Mouse (Mus musculus) retina, postnatal 7 days (tissue): ENCODE data around the gene Pde4a.
"Not testable (repeated sequence)": the region's sequence is repeated elsewhere in the genome, so short reads cannot be mapped to it uniquely, and the experiment has no call there.

Experiments used
- DNase-seq: peaks from one replicate; pipeline ENCODE4 v3.0.0-alpha.2; 2012; ENCODE audit warnings: low read depth, low spot score

Pde4a gene

DNA sequence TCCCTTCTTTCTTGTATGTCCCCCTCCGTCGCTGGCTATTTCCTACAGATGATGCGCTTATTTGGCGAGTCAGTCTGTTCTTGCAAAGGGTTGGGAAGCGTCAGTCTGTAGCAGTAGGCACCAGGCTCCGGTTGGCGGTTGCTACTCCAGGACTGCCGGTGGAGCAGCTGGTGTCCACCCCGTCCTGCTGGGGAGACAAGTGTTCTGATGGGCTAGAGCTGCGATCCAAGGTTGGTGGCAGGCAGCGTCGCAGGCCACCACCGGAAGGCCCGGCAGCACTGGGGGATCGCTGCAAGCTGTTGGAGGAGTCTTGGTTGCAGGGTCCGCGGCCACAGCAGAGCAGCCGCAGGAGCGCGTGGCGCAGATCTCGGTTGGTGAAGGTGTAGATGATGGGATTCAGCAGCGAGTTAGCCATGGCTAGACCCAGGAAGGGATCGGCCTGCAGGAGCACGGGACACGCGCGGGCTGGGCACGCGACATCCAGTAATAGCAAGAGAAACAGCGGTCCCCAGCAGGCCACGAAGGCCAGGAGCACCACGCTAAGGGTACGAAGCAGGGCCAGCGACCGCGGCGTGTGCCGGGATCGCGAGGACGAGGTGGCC, 78.4 kb downstream of the Pde4a start:
- no peak for DNase-seq

DNA sequence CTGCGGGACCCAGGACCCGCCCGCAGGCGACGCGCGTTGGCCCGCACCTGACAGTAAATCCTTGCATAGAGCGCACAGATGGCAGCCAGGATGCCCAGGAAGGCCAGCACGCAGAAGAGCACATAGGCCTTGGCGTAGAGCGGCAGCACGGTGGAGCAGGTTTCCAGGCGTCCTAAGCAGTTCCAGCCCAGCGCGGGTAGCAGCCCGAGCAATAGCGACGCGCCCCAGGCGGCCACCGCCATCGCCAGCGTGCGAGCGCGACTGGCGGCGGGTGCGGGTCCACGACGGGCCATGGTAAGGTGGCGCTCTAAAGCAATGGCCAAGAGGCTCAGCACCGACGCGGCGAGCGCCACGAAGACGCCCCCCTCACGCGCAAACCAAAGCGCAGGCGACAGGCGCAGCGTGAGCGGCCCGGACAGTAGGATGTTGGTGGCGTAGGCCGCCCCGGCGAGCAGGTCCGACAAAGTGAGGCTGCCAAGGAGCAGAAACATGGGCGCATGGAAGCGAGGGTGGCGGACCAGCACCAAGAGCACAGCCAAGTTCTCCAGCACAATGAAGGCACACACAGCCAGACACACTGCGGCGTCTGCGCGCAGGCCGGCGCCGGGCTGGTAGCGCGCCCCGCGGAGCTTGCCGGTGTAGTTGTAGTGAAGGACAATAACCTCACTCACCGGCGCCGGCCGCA, 79.1 kb downstream of the Pde4a start:
- DNase-seq, result no peak

DNA sequence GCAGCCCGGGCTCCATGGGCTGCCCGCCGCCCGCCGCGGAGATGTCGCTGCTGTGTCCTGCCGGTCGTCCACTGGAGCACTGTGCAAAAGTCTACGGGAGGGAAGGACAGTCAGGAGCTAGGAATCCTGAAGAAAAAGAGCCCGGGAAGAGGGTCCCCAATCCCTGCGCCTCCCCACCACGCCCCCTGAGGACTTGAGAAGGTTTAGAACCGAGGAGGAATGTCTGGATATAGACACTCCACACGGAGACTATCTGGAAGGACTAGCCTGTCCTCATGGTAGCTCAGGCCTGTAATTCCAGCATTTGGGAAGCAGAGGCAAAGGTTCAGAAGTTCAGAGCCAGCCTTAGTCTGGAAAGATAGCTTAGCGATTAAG, 79.6 kb downstream of the Pde4a start:
- DNase-seq, result no peak

DNA sequence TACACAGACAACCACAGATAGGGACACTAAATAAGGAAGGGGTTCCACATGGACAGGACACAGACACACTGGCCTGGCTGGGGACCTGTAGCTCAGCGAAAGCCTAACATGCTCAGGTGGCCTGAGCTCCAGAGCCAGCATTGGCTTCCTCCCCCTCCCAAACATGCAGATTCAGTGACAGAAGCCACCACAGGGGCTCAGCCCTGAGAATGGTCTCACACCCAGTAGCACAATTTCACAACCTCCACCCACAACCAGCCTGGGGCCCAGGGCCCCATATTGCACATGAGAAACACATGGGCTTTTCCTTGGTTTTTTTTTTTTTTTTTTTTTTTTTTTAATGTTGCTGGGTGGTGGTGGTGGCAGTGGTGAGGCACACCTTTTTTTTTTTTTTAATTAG, 80.8 kb downstream of the Pde4a start:
- DNase-seq, result no peak

DNA sequence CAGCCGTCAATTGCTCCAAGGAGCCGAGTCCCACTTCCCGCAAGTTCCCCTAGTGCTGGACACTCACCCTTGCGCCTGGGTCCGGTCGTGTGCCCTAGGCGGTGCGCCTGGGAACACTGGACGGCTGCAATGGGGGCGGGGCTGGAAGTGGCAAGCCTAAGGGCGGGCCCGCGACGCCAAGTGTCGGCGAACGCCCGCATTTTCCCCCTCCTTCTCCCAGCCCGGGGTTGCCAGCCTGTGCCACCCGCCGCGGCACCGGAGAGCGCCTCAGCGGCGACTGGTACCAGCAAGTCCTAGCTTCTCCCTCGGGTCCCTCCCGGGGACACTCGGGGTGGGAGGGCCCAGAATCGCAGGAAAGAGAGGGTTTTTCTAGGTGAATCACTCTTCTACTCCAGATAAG, 82.8 kb downstream of the Pde4a start, which contains the start of gene S1pr5:
Gene S1pr5, minus strand, starts transcription at position 118 of the 400 bp plus-strand sequence.
- no peak for DNase-seq

DNA sequence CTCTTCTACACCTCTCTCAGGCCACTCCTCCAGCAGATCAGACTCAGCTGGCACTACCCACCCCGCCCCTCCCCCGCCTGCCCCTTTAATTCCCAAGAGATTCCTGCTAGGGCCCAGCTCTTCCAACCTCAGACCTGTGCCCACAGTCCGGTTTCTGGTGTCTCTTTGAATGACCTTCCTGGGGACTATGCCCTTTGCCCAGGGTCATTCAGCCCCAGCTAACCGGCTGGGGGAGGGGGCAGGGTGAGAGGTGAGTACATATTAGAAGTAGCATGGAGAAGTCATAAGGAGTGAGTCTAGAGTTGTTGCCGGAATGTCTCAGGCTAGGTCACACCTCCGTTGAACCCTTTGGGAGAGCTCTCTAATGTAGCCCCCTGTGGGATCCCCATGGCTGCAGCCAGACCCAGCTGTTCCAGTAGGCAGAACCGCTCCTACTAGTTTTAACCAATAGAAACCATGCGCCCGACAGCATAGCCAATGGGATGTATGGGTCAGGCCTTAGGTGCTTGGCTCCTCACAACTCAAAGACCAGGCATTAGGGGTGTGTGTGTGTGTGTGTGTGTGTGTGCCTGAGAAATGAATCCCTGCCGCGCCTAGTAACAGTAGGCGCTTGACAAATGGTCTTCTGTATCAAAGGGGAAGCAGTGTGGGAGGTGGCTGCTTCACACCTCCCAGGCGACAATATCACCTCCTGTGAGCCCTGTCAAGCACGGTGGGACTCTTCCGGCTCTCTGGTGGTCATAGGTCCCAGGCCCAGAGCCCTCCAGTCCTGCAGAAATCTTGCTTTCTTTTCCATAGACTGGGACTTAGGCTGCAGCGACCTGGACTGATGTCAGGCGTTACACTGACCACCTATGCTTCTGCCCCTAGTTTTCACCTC, 84.4 kb downstream of the Pde4a start:
- DNase-seq, result no peak

DNA sequence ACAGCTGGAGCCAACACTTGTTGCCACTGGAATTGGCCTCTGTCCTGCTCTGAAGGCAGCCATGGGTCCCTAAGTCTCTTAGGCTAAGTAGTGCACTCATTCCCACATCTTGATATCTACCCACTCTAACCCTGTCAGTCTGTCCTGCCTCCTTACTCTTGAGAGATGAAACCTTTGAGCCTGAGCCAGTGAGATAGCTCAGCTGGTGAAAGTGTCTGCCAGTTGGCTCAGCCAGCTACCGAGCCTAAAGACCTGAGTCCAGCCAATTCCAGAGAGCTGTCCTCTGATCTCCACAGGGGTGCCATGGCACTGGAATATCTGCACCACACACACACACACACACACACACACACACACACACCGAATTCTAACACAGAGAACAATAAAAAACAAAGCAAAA, 85.0 kb downstream of the Pde4a start:
- DNase-seq, result no peak

DNA sequence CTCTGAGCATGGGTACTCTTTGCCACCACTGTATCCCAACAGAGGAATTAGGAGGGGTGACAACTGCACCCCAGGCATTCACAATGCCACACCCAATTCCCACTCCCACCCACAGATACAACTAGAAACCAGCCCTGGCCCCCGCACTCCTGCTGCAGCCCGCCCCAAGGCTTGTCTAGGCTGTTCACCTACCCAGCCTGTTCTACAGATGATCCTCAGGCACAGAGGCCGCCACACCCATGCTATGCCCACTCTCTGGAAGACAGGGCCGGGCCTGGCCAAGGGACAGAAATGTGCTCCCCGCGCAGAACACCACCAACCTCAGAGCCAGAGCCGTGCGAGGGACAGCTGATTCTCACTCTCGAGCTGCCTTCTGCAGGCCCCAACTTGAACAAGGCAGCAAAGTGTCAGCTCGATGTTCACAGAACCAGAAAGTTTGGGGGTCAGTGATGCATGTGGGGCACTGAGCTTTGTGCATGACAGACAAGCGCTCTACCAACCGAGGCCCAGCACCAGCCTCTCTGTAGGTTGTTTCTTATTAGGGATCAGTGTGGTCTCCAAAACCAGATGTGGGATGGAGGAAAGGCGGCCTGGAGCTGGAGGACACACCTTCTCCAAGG, 85.7 kb downstream of the Pde4a start:
- no peak for DNase-seq

DNA sequence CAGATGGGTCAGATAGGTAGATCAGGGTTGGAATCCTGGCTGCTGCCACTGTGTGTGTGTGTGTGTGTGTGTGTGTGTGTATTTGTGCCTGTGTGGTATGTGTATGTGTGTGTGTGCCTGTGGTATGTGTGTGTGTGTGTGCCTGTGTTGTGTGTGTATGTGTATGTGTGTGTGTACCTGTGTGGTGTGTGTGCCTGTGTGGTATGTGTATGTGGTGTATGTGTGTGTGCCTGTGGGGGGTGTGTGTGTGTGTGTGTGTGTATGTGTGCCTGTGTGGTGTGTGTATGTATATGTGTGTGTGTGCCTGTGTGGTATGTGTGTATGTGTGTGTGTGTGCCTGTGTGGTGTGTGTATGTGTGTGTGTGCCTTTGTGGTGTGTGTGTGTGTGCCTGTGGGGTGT, 89.2 kb downstream of the Pde4a start:
- DNase-seq, result no peak

DNA sequence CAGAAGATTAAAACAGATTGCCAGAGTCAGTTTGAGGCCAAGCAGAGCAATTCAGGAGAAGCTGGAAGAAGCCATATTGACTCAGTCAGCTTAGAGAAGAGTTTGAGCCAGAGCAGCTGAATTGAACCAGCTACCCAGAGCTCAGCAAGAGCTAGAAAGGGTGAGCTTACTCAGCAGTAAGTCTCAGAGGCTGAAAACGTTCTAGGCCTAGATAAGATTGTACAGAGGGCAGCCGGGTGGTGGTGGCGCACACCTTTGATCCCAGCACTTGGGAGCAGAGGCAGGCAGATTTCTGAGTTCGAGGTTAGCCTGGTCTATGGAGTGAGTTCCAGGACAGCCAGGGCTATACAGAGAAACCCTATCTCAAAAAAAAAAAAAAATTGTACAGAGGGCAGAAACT, 90.8 kb downstream of the Pde4a start:
- DNase-seq, result not testable (repeated sequence)

DNA sequence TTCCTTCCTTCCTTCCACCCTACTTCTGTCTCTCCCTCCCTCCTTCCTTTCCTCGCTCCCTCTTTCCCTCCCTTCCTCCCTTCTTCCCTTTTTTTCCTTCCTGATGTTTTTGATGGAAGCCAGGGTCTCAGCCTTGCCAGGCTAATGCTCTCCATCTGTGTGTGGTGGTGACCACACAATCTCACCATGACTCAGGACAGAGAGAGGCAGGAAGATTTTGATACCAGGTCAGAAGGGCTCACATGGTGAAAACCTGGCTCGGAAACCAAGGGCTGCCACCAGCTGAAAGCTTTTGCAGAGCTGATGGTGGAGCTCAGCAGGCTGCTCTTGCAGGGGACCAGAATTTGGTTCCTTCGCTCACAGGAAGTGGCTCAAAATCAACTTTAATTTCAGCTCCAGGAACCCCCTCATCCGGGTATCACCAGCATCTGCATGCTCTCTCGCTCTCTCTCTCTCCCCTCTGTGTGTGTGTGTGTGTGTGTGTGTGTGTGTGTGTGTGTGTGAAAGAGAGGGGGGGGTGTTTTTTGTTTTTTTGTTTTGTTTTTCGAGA, 95.1 kb downstream of the Pde4a start:
- DNase-seq, result no peak

DNA sequence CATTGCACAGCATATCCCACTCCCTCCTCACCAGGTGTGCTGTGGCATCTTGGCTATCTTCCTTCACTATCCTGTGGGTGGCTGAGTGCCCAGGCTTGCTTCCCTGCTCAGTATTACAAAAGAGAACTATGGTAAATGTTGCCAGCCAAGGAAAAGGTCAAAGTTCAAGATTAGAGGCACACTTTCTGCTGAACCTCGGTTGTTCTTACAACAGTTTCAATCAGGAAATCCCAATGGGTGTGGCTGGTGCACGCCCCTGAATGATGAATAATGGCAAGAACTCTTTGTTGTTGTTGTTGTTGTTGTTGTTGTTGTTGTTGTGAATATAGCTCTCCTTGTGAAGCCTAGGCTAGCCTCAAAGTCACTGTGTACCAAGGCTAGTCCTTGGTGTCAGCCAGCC, 96.3 kb downstream of the Pde4a start:
- DNase-seq, result no peak
